Mouse (Mus musculus) G1E (cell line): ENCODE measurements around the gene Pld6. TPM values are rescaled to one million over a fixed set of nuclear protein-coding genes. Genes with fewer than 3 reads are reported as not detected.

Source experiments
- ATAC-seq: 2 replicates; pipeline ENCODE4 v1.8.0; 2016; ENCODE audit warnings: mild to moderate bottlenecking; ENCODE audit not compliant: insufficient number of reproducible peaks, poor library complexity, low FRiP score, severe bottlenecking; ENCODE audit errors: extremely low read depth
- DNase-seq: peaks from one replicate; pipeline ENCODE4 v3.0.0; 2012; ENCODE audit warnings: low spot score
- H3K27me3 ChIP-seq: 2 replicates; pipeline ENCODE4 v1.6.1; 2012; ENCODE audit warnings: mild to moderate bottlenecking, low read length, inconsistent platforms; ENCODE audit not compliant: insufficient read depth
- H3K36me3 ChIP-seq: replicated peaks from 2 replicates; pipeline ENCODE3; 2012; ENCODE audit warnings: mild to moderate bottlenecking, inconsistent platforms
- H3K4me1 ChIP-seq: 2 replicates; pipeline ENCODE4 v1.6.1; 2012; ENCODE audit warnings: low read depth, low read length, inconsistent platforms, mixed read lengths; ENCODE audit not compliant: insufficient read depth
- H3K4me3 ChIP-seq: 2 replicates; pipeline ENCODE4 v1.5.1; 2012; ENCODE audit warnings: low read depth, mild to moderate bottlenecking, inconsistent platforms, low read length, moderate library complexity, mixed read lengths
- H3K9me3 ChIP-seq: replicated peaks from 2 replicates; pipeline ENCODE4 v1.6.1; 2012; ENCODE audit warnings: inconsistent platforms
- CTCF ChIP-seq: IDR thresholded peaks from 2 replicates; pipeline ENCODE4 v1.5.1; 2012; ENCODE audit warnings: low read depth, low read length, inconsistent platforms, mixed read lengths
- GATA1 ChIP-seq: IDR thresholded peaks from 2 replicates; pipeline ENCODE4 v1.6.1; 2012; ENCODE audit warnings: borderline replicate concordance, low read length, inconsistent platforms, mixed read lengths
- GATA2 ChIP-seq: IDR thresholded peaks from 2 replicates; pipeline ENCODE4 v1.6.1; 2012; ENCODE audit warnings: low read depth, low read length, inconsistent platforms, borderline replicate concordance
- POLR2AphosphoS5 ChIP-seq: IDR thresholded peaks from 2 replicates; pipeline ENCODE4 v1.6.1; 2012; ENCODE audit warnings: low read depth, low read length, inconsistent platforms; ENCODE audit not compliant: insufficient replicate concordance
- TAL1 ChIP-seq: conservative IDR thresholded peaks from 2 replicates; pipeline ENCODE4 v1.6.1; 2012; ENCODE audit warnings: low read depth, low read length, inconsistent platforms, mixed read lengths
- polyA plus RNA-seq: library from polyadenylated mRNA; stranded (reverse); fragments of >175 nt; gene quantifications from 2 replicates; pipeline ENCODE4 v1.2.3, GENCODE M21; 2012
- total RNA-seq, 2 experiments: library from RNA; stranded (forward) in 1 of 2; stranded (reverse) in 1 of 2; fragments of 200-1000 nt in 1 of 2; fragments of >200 nt in 1 of 2; fragmentation: Nextera tagmentation in 1 of 2; gene quantifications; 2 replicates each; pipeline ENCODE4 v1.2.3; 2014 to 2017

Pld6 gene
- total RNA-seq (2014; fragmentation: Nextera tagmentation), result not detected in 2 replicates
- not detected in 2 replicates for total RNA-seq (2017)
- polyA plus RNA-seq, result not detected in 2 replicates

DNA sequence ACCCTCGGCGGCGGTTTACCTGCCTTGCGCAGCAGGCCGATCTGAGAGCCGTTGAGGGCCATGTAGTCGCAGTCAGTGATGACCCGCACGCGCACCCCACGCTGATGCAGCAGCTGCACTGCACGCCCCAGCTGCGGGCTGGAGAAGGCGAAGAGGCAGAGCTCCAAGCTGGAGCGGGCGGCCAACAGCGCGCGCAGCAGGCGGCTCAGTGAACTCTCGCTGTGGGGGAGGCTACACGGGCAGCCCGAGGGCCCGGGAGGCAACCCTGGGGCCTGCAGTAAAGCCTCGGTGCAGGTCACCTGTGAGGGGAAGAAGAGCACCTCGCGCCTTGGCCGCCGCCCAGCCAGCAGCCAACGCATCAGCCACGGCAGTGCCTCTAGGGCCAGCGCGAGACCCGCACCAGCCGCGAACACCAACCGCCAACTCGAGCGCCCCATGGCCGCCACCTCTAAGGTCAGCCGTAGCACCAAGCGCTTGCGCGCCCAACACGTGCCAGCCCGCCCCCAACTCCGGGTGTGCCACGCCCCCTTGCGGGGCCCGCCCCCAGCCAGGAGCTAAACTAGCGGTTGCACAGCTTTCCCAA lies at the start of gene Pld6:
Pld6 (minus strand) TSS at position 447 of the 583 bp plus-strand sequence.
- DNase-seq (no peak), ATAC-seq (no peak)
- Histone ChIP-seq H3K9me3 (peaks cover 7% of the 10 kb centered on the region), H3K4me1 (no peaks in the 10 kb centered on the region), H3K36me3 (peaks cover 12% of the 10 kb centered on the region), H3K27me3 (peaks cover 27% of the 10 kb centered on the region), H3K4me3 (no peak within 1 kb of the TSS)
- TF ChIP-seq POLR2AphosphoS5 (no peak), GATA1 (no peak), TAL1 (no peak), CTCF (no peak), GATA2 (no peak)

DNA sequence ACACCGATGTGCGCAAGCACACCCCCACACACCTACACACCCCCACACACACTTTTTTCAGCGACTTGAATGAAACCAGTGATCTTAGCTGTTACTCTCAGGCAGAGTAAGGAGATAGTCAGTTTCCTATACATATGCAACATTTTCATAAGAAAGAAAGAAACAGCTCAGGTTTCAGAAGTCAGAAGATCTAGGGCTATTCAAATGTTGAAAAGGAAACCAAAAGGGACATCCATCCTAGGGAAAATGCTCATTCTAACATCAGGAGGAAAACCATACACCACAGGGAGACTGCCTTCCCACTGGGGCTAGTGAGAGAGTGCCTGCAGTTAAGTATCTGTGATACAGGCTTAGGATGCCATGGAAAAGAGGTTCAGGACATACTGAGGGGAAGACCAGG lies 34.2 kb upstream of the Pld6 start:
- H3K27me3 ChIP-seq, result no peaks in the 10 kb centered on the region
- H3K36me3 ChIP-seq, result peaks cover 97% of the 10 kb centered on the region
- DNase-seq (no peak), ATAC-seq (no peak)
- H3K4me3 ChIP-seq, result no peak overlapping the region
- peaks cover 2% of the 10 kb centered on the region; the same call in 1 of the 2 replicates for H3K4me1 ChIP-seq
- H3K9me3 ChIP-seq, result no peaks in the 10 kb centered on the region
- no peak for TF ChIP-seq CTCF
- TF ChIP-seq TAL1, result no peak
- TF ChIP-seq POLR2AphosphoS5, result no peak

DNA sequence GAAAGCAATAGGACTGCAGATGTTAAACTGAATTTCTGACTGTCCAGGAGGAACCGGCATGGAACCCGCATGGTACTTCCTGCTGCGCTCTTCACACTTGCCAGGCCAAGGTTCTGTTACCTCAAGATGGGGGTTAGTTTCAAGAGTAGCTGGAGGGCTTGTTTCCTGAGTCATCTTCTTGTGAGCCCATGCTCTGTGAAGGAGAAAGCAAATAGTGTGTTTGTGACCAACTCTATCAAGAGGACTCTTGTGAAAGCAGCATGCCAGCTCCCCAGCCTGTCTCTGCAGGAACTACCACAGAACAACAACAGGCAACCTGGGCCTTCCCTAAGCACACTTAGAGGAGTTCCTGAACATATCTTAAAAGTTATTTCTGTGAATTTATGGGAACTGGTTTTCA lies 30.5 kb upstream of the Pld6 start:
- Histone ChIP-seq H3K4me1 (no peaks in the 10 kb centered on the region), H3K9me3 (no peaks in the 10 kb centered on the region), H3K36me3 (peaks cover 85% of the 10 kb centered on the region), H3K4me3 (no peak overlapping the region), H3K27me3 (no peaks in the 10 kb centered on the region)
- no peak for TF ChIP-seq TAL1
- no peak for TF ChIP-seq POLR2AphosphoS5
- no peak for TF ChIP-seq GATA2
- no peak for TF ChIP-seq CTCF
- no peak for TF ChIP-seq GATA1
- DNase-seq (no peak), ATAC-seq (no peak)

DNA sequence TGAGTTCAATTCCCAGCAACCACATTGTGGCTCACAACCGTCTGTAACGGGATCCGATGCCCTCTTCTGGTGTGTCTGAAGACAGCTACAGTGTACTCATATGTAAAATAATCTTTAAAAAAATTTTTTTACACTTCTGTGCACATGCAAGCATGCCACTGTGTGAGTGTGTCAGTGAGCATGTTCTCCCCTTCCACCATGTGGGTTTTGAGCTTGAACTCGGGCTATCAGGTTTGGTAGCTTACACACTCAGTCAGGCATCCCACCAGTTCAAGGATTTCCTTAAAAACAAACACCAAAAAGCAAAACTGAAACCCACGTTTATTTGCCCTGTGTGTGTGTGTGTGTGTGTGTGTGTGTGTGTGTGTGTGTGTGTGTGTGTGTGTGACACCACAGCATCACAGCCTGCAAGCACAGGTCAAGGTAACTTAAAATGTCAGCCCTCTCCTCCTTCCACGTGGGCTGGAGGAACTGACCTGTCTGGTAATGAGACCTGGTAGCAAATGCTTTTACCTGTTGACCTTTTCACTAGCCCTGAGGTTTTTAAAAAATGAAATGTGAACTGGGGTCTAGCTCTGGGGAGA lies 28.1 kb upstream of the Pld6 start:
- Histone ChIP-seq H3K27me3 (no peaks in the 10 kb centered on the region), H3K36me3 (peaks cover 74% of the 10 kb centered on the region), H3K9me3 (no peaks in the 10 kb centered on the region), H3K4me1 (peaks cover 11% of the 10 kb centered on the region), H3K4me3 (no peak overlapping the region)
- no peak for ATAC-seq
- no peak for DNase-seq
- no peak for TF ChIP-seq TAL1
- TF ChIP-seq CTCF, result no peak
- no peak for TF ChIP-seq GATA2
- no peak for TF ChIP-seq GATA1
- no peak for TF ChIP-seq POLR2AphosphoS5

DNA sequence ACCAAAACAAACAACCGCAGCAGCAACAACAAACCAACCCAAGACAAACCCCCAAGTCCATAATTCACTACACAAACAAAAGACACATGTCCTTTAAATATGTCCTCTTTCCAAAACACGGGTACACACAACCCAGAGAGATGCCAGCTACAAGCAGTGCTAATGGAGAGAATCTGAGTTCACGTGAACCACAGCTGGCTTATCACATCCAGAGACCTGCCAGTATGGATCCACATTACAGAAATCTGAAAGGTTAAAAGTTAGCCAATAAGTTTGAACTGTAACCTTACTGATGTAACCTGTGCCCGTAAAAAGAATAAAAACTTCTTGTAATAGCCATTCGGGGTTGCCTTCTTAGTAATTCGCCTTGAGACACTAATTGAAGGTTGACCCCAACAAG lies 27.5 kb upstream of the Pld6 start:
- peaks cover 11% of the 10 kb centered on the region for H3K4me1 ChIP-seq
- TF ChIP-seq CTCF (no peak), GATA1 (no peak), TAL1 (no peak)
- peaks cover 68% of the 10 kb centered on the region for H3K36me3 ChIP-seq

DNA sequence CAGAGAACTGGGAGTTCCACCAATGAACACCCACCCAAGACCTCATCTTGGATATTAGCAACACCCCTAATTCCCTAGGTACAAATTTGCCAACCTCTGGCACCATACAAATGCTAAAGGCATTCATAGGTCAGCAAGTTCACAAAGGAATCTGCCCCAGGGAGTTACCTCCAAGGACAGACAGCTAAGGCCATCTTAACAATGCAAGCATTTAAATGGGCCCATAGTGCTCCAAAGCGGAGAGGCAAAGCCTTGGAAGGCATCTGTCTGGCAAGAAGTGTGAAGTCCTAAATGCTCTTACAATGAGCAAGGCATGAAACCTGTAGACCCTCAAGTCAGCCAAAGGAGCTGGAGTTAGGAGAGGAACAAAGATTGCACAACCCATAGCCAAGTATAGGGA lies 26.9 kb upstream of the Pld6 start:
- Histone ChIP-seq H3K27me3 (no peaks in the 10 kb centered on the region), H3K9me3 (no peaks in the 10 kb centered on the region), H3K36me3 (peaks cover 61% of the 10 kb centered on the region), H3K4me3 (no peak overlapping the region), H3K4me1 (peaks cover 12% of the 10 kb centered on the region)
- DNase-seq (no peak), ATAC-seq (no peak)
- TF ChIP-seq POLR2AphosphoS5 (no peak), TAL1 (no peak)

More for the DNA sequence above, 27.5 kb upstream of the Pld6 start:
- no peaks in the 10 kb centered on the region for H3K27me3 ChIP-seq
- ATAC-seq (no peak), DNase-seq (no peak)
- no peaks in the 10 kb centered on the region for H3K9me3 ChIP-seq
- no peak overlapping the region for H3K4me3 ChIP-seq

DNA sequence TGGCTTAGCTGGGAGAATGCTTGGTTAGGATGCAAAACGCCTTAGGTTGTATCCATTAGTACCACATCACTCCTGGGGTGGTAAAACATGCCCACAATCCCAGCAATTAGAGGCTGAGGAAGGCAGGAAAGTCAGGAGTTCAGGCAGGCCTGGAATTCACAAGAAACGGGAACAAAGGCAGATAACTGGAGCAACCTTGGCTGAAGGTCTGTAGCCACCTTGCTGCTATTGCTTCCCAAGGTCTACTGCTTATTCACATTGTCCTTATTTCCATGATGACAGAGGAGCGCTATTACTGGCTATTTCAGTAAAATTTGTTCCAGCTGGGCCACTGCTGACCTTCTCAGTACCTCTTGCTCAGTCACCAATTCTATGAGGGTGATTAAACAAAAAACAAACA lies 25.8 kb upstream of the Pld6 start:
- no peak for TF ChIP-seq GATA1
- no peak for TF ChIP-seq GATA2
- TF ChIP-seq CTCF, result no peak
- TF ChIP-seq POLR2AphosphoS5, result no peak
- no peak for TF ChIP-seq TAL1
- no peaks in the 10 kb centered on the region for H3K27me3 ChIP-seq
- no peaks in the 10 kb centered on the region for H3K9me3 ChIP-seq
- DNase-seq, result no peak
- peaks cover 21% of the 10 kb centered on the region for H3K4me1 ChIP-seq
- ATAC-seq, result no peak
- peaks cover 56% of the 10 kb centered on the region for H3K36me3 ChIP-seq
- no peak overlapping the region for H3K4me3 ChIP-seq
